Comparison of ENCODE assay signal across 8 mouse cellular contexts in genomic region chr9:51152079-51152752, GRCm38 (mm10). TPM values are rescaled to one million over a fixed set of nuclear protein-coding genes. Genes with fewer than 3 reads are reported as not detected.
DNase-seq lines count a peak whose midpoint lies in the region; ATAC-seq and TF ChIP-seq lines count a peak whose summit lies in the region.

No protein-coding gene starts in this region.

- H3K4me1 ChIP-seq in E14TG2a.4 (replicated peaks; ENCODE audit: low read depth, low read length): peaks cover 6% of the 10 kb centered on the region
- peaks cover under 1% of the 10 kb centered on the region; the same call in 1 of the 2 replicates for H3K4me1 ChIP-seq in embryonic fibroblast, embryonic 13.5 days (ENCODE audit: control insufficient read depth, insufficient read depth, low read length)
- 0 out of 2 replicates have a peak, but pooled peaks cover 4% of the 10 kb centered on the region for H3K4me1 ChIP-seq in heart, embryonic 15.5 days (replicated peaks)
- no peaks in the 10 kb centered on the region for H3K4me1 ChIP-seq in liver, adult 2 months (ENCODE audit: control insufficient read depth, insufficient read depth, low read length)
- no peaks in the 10 kb centered on the region for H3K4me1 ChIP-seq in neural tube, embryonic 12.5 days

- H3K9ac ChIP-seq in heart, embryonic 15.5 days: no peak overlapping the region
- no peak overlapping the region for H3K9ac ChIP-seq in liver, adult 2 months (ENCODE audit: low read depth, low read length)
- no peak overlapping the region for H3K9ac ChIP-seq in neural tube, embryonic 12.5 days

- TF ChIP-seq POLR2A in embryonic fibroblast, embryonic 13.5 days (IDR thresholded peaks at IDR 0.05; ENCODE audit: low read depth, low read length): no peak
- TF ChIP-seq POLR2A in liver, adult 2 months (IDR thresholded peaks at IDR 0.05; ENCODE audit: extremely low read depth, insufficient read depth, low read length): no peak

- H3K4me2 ChIP-seq in heart, embryonic 15.5 days: peak overlapping the region; percentile 45; the same call in 1 of the 2 replicates
- H3K4me2 ChIP-seq in neural tube, embryonic 12.5 days (replicated peaks): peak overlapping the region; percentile 37

- peak; percentile 26; the same call in 1 of the 2 replicates for TF ChIP-seq CTCF in E14TG2a.4 (conservative IDR thresholded peaks at IDR 0.05; ENCODE audit: low read length)
- 0 out of 2 replicates have a peak, but pooled peaks have one; percentile 3 for TF ChIP-seq CTCF in embryonic fibroblast, embryonic 13.5 days (IDR thresholded peaks at IDR 0.05; ENCODE audit: borderline replicate concordance, insufficient read depth, low read length)
- peak; percentile 48 for TF ChIP-seq CTCF in liver, adult 2 months (IDR thresholded peaks at IDR 0.05; ENCODE audit: low read depth, low read length)

- 22% methylated on average over 13 of the region's 13 CpGs for WGBS in heart, embryonic 15.5 days
- WGBS in liver, adult 2 months: 27% methylated on average over 13 of the region's 13 CpGs
- WGBS in neural tube, embryonic 12.5 days: 23% methylated on average over 13 of the region's 13 CpGs

- ATAC-seq in heart, embryonic 15.5 days (replicated peaks; ENCODE audit: insufficient number of reproducible peaks, insufficient read depth, low FRiP score, low read depth): no peak
- ATAC-seq in neural tube, embryonic 12.5 days (ENCODE audit: low FRiP score, low read depth): peak; percentile 41

- H3K79me2 ChIP-seq in liver, adult 2 months (ENCODE audit: control insufficient read depth, insufficient read depth, low read length): no peaks in the 10 kb centered on the region

- no peaks in the 10 kb centered on the region for H3K9me3 ChIP-seq in E14TG2a.4 (ENCODE audit: low read length)
- H3K9me3 ChIP-seq in heart, embryonic 15.5 days (replicated peaks): no peaks in the 10 kb centered on the region
- H3K9me3 ChIP-seq in neural tube, embryonic 12.5 days: no peaks in the 10 kb centered on the region

- H3K4me3 ChIP-seq in E14TG2a.4 (replicated peaks; ENCODE audit: low read length): no peak overlapping the region
- H3K4me3 ChIP-seq in embryonic fibroblast, embryonic 13.5 days (ENCODE audit: insufficient read depth, low read length): no peak overlapping the region
- H3K4me3 ChIP-seq in heart, embryonic 15.5 days: no peak overlapping the region
- H3K4me3 ChIP-seq in liver, adult 2 months (ENCODE audit: insufficient read depth, low read depth, low read length): no peak overlapping the region
- H3K4me3 ChIP-seq in neural tube, embryonic 12.5 days: no peak overlapping the region

- peak; percentile 45 for DNase-seq in adrenal gland, postnatal 25 days
- DNase-seq in kidney, postnatal 10 days: peak; percentile 83
- peak; percentile 58 for DNase-seq in liver, adult 2 months (ENCODE audit: extremely low read depth, low read depth, low spot score)
- peak; percentile 46 to 48 for DNase-seq in urinary bladder, postnatal 36 days (ENCODE audit: low spot score in 2 of 2)

- H3K36me3 ChIP-seq in E14TG2a.4 (ENCODE audit: insufficient read depth, low read length): no peaks in the 10 kb centered on the region
- H3K36me3 ChIP-seq in heart, embryonic 15.5 days: no peaks in the 10 kb centered on the region
- no peaks in the 10 kb centered on the region for H3K36me3 ChIP-seq in liver, adult 2 months (ENCODE audit: control insufficient read depth, insufficient read depth, low read length)
- H3K36me3 ChIP-seq in neural tube, embryonic 12.5 days: no peaks in the 10 kb centered on the region

- peaks cover 31% of the 10 kb centered on the region for H3K27me3 ChIP-seq in E14TG2a.4 (ENCODE audit: insufficient read depth, low read length)
- H3K27me3 ChIP-seq in heart, embryonic 15.5 days: peaks cover 10% of the 10 kb centered on the region; the same call in 1 of the 2 replicates
- no peaks in the 10 kb centered on the region for H3K27me3 ChIP-seq in liver, adult 2 months (ENCODE audit: control insufficient read depth, insufficient read depth, low read length)
- H3K27me3 ChIP-seq in neural tube, embryonic 12.5 days (replicated peaks): no peaks in the 10 kb centered on the region

- no peak overlapping the region for H3K27ac ChIP-seq in embryonic fibroblast, embryonic 13.5 days (ENCODE audit: insufficient read depth, low read length)
- H3K27ac ChIP-seq in heart, embryonic 15.5 days: no peak overlapping the region
- H3K27ac ChIP-seq in liver, adult 2 months (replicated peaks; ENCODE audit: insufficient read depth, low read depth, low read length): no peak overlapping the region
- no peak overlapping the region for H3K27ac ChIP-seq in neural tube, embryonic 12.5 days

RNA-seq across cellular contexts. Expression of gene Gm32742, which starts 13.1 kb away (rescaled TPM):
- not detected in 2 replicates for total RNA-seq in adrenal gland, postnatal 25 days (2021)
- 0.05 TPM in 1 of 2 replicates, not detected in the other for polyA plus RNA-seq in embryonic fibroblast, embryonic 13.5 days (2011; ENCODE audit: insufficient read length, low read depth, missing spikeins)
- polyA plus RNA-seq in heart, embryonic 15.5 days (2015; fragmentation: Nextera tagmentation; extraction: Ambion mirVana): 0.03 and 0.24 TPM in 2 replicates
- under 0.01 TPM in 1 of 2 replicates, not detected in the other for total RNA-seq in liver, adult 2 months (2014; rRNA removed)
- polyA plus RNA-seq in liver, adult 2 months (2012; rRNA removed): not detected in 2 replicates
- 0.03 TPM in 1 of 2 replicates, not detected in the other for polyA plus RNA-seq in neural tube, embryonic 12.5 days (2016; fragmentation: Nextera tagmentation; extraction: Ambion mirVana)

RNA-seq across cellular contexts. Expression of gene 4833427G06Rik, which starts 50.3 kb away (rescaled TPM):
- 0.46 TPM in 1 of 2 replicates, not detected in the other for total RNA-seq in adrenal gland, postnatal 25 days (2021)
- 4.3 and 5.8 TPM in 2 replicates for polyA plus RNA-seq in embryonic fibroblast, embryonic 13.5 days (2011; ENCODE audit: insufficient read length, low read depth, missing spikeins)
- polyA plus RNA-seq in heart, embryonic 15.5 days (2015; fragmentation: Nextera tagmentation; extraction: Ambion mirVana): 0.19 TPM in 1 of 2 replicates, not detected in the other
- total RNA-seq in liver, adult 2 months (2014; rRNA removed): not detected in 2 replicates
- polyA plus RNA-seq in liver, adult 2 months (2012; rRNA removed): not detected in 2 replicates
- 0.20 TPM in 1 of 2 replicates, not detected in the other for polyA plus RNA-seq in neural tube, embryonic 12.5 days (2016; fragmentation: Nextera tagmentation; extraction: Ambion mirVana)
